Mouse (Mus musculus): ENCODE data around the gene Tmco4. TPM values are rescaled to one million over a fixed set of nuclear protein-coding genes. Genes with fewer than 3 reads are reported as not detected.

Gene Tmco4
- polyA plus RNA-seq (2016; fragmentation: Nextera tagmentation; extraction: Ambion mirVana), result 1.2 and 1.5 TPM in 2 replicates

GRCm38 (mm10) chr4:138972827-138973718 is at the start of gene Tmco4:
Gene Tmco4 (plus strand): TSS chr4:138972888.
- H3K4me1 ChIP-seq, result peaks cover 18% of the 10 kb centered on the region
- peak; percentile 73 for ATAC-seq (ENCODE audit: low FRiP score, low read depth)
- H3K4me2 ChIP-seq (replicated peaks), result peak within 1 kb of the TSS; percentile 92
- no peaks in the 10 kb centered on the region for H3K9me3 ChIP-seq
- 2% methylated on average over 59 of the region's 60 CpGs for WGBS
- H3K27ac ChIP-seq (replicated peaks), result no peak within 1 kb of the TSS
- H3K27me3 ChIP-seq, result 0 out of 2 replicates have a peak, but pooled peaks cover 4% of the 10 kb centered on the region
- no peaks in the 10 kb centered on the region for H3K36me3 ChIP-seq
- H3K9ac ChIP-seq (replicated peaks), result peak within 1 kb of the TSS; percentile 77
- peak within 1 kb of the TSS; percentile 52 for H3K4me3 ChIP-seq

- no peak for ATAC-seq (ENCODE audit: low FRiP score, low read depth)
- Histone ChIP-seq H3K27ac (replicated peaks) (no peak overlapping the region), H3K36me3 (no peaks in the 10 kb centered on the region), H3K4me1 (peaks cover 7% of the 10 kb centered on the region; the same call in 1 of the 2 replicates), H3K27me3 (peaks cover 10% of the 10 kb centered on the region; the same call in 1 of the 2 replicates), H3K9me3 (no peaks in the 10 kb centered on the region), H3K4me3 (no peak overlapping the region), H3K4me2 (replicated peaks) (no peak overlapping the region), H3K9ac (replicated peaks) (no peak overlapping the region)
- 77% methylated on average over 2 of the region's 2 CpGs for WGBS
Measured at GRCm38 (mm10) chr4:138925561-138925960, 47.1 kb upstream of the Tmco4 start.

GRCm38 (mm10) chr4:138933862-138934261 is 38.8 kb upstream of the Tmco4 start:
- 79% methylated on average over 3 of the region's 3 CpGs for whole genome bisulfite sequencing

GRCm38 (mm10) chr4:138934456-138935145 is 38.1 kb upstream of the Tmco4 start:
- Histone ChIP-seq H3K27me3 (no peaks in the 10 kb centered on the region), H3K9ac (replicated peaks) (no peak overlapping the region), H3K4me3 (no peak overlapping the region), H3K9me3 (no peaks in the 10 kb centered on the region), H3K27ac (replicated peaks) (no peak overlapping the region), H3K36me3 (no peaks in the 10 kb centered on the region), H3K4me2 (replicated peaks) (no peak overlapping the region), H3K4me1 (no peaks in the 10 kb centered on the region)
- 91% methylated on average over 11 of the region's 11 CpGs for WGBS
- no peak for ATAC-seq (ENCODE audit: low FRiP score, low read depth)

More at GRCm38 (mm10) chr4:138933862-138934261, 38.8 kb upstream of the Tmco4 start:
- Histone ChIP-seq H3K4me2 (replicated peaks) (no peak overlapping the region), H3K27ac (replicated peaks) (no peak overlapping the region), H3K4me1 (no peaks in the 10 kb centered on the region), H3K4me3 (no peak overlapping the region), H3K9ac (replicated peaks) (no peak overlapping the region), H3K36me3 (no peaks in the 10 kb centered on the region), H3K9me3 (no peaks in the 10 kb centered on the region), H3K27me3 (no peaks in the 10 kb centered on the region)
- no peak for ATAC-seq (ENCODE audit: low FRiP score, low read depth)

GRCm38 (mm10) chr4:138938495-138939269 is 34.0 kb upstream of the Tmco4 start:
- Histone ChIP-seq H3K36me3 (no peaks in the 10 kb centered on the region), H3K9ac (replicated peaks) (no peak overlapping the region), H3K4me3 (no peak overlapping the region), H3K9me3 (no peaks in the 10 kb centered on the region), H3K27me3 (no peaks in the 10 kb centered on the region), H3K27ac (replicated peaks) (no peak overlapping the region), H3K4me2 (replicated peaks) (no peak overlapping the region), H3K4me1 (peaks cover 5% of the 10 kb centered on the region; the same call in 1 of the 2 replicates)
- no peak for ATAC-seq (ENCODE audit: low FRiP score, low read depth)
- 84% methylated on average over 10 of the region's 10 CpGs for WGBS

GRCm38 (mm10) chr4:138939481-138939880 is 33.2 kb upstream of the Tmco4 start:
- no peak for ATAC-seq (ENCODE audit: low FRiP score, low read depth)
- no peak overlapping the region for H3K27ac ChIP-seq (replicated peaks)
- peaks cover 5% of the 10 kb centered on the region; the same call in 1 of the 2 replicates for H3K4me1 ChIP-seq
- H3K4me3 ChIP-seq, result no peak overlapping the region
- WGBS, result 56% methylated on average over 4 of the region's 4 CpGs
- H3K9ac ChIP-seq (replicated peaks), result no peak overlapping the region
- H3K27me3 ChIP-seq, result no peaks in the 10 kb centered on the region
- no peaks in the 10 kb centered on the region for H3K9me3 ChIP-seq
- no peaks in the 10 kb centered on the region for H3K36me3 ChIP-seq
- H3K4me2 ChIP-seq (replicated peaks), result no peak overlapping the region

GRCm38 (mm10) chr4:138941401-138941800 is 31.3 kb upstream of the Tmco4 start:
- Histone ChIP-seq H3K27me3 (no peaks in the 10 kb centered on the region), H3K4me1 (peaks cover 5% of the 10 kb centered on the region; the same call in 1 of the 2 replicates), H3K4me2 (replicated peaks) (no peak overlapping the region), H3K9ac (replicated peaks) (no peak overlapping the region), H3K4me3 (no peak overlapping the region), H3K9me3 (no peaks in the 10 kb centered on the region), H3K36me3 (no peaks in the 10 kb centered on the region), H3K27ac (replicated peaks) (no peak overlapping the region)
- no peak for ATAC-seq (ENCODE audit: low FRiP score, low read depth)
- 44% methylated on average over 7 of the region's 7 CpGs for WGBS

GRCm38 (mm10) chr4:138941966-138942365 is 30.7 kb upstream of the Tmco4 start:
- ATAC-seq (ENCODE audit: low FRiP score, low read depth), result no peak

GRCm38 (mm10) chr4:138943730-138944129 is 29.0 kb upstream of the Tmco4 start:
- H3K4me3 ChIP-seq, result no peak overlapping the region
- H3K4me1 ChIP-seq, result peaks cover 5% of the 10 kb centered on the region; the same call in 1 of the 2 replicates
- WGBS, result 30% methylated on average over 15 of the region's 15 CpGs
- H3K27me3 ChIP-seq, result no peaks in the 10 kb centered on the region
- 0 out of 2 replicates have a peak overlapping the region, but pooled peaks have one; percentile 2 for H3K4me2 ChIP-seq (replicated peaks)
- ATAC-seq (ENCODE audit: low FRiP score, low read depth), result no peak
- no peak overlapping the region for H3K9ac ChIP-seq (replicated peaks)
- no peak overlapping the region for H3K27ac ChIP-seq (replicated peaks)
- no peaks in the 10 kb centered on the region for H3K36me3 ChIP-seq
- no peaks in the 10 kb centered on the region for H3K9me3 ChIP-seq

More at GRCm38 (mm10) chr4:138941966-138942365, 30.7 kb upstream of the Tmco4 start:
- Histone ChIP-seq H3K27me3 (no peaks in the 10 kb centered on the region), H3K27ac (replicated peaks) (no peak overlapping the region), H3K4me1 (peaks cover 5% of the 10 kb centered on the region; the same call in 1 of the 2 replicates), H3K4me3 (no peak overlapping the region), H3K4me2 (replicated peaks) (no peak overlapping the region), H3K9ac (replicated peaks) (no peak overlapping the region), H3K36me3 (no peaks in the 10 kb centered on the region), H3K9me3 (no peaks in the 10 kb centered on the region)
- 64% methylated on average over 6 of the region's 6 CpGs for WGBS

GRCm38 (mm10) chr4:138948257-138948656 is 24.4 kb upstream of the Tmco4 start:
- H3K4me2 ChIP-seq (replicated peaks), result no peak overlapping the region
- 90% methylated on average over 2 of the region's 2 CpGs for WGBS
- H3K4me3 ChIP-seq, result no peak overlapping the region
- no peaks in the 10 kb centered on the region for H3K9me3 ChIP-seq
- H3K27me3 ChIP-seq, result no peaks in the 10 kb centered on the region
- H3K27ac ChIP-seq (replicated peaks), result no peak overlapping the region
- H3K9ac ChIP-seq (replicated peaks), result no peak overlapping the region
- no peaks in the 10 kb centered on the region for H3K36me3 ChIP-seq
- ATAC-seq (ENCODE audit: low FRiP score, low read depth), result no peak
- no peaks in the 10 kb centered on the region for H3K4me1 ChIP-seq

GRCm38 (mm10) chr4:138958612-138959011 is 14.1 kb upstream of the Tmco4 start:
- Histone ChIP-seq H3K4me1 (no peaks in the 10 kb centered on the region), H3K4me3 (no peak overlapping the region), H3K4me2 (replicated peaks) (no peak overlapping the region), H3K36me3 (no peaks in the 10 kb centered on the region), H3K27me3 (no peaks in the 10 kb centered on the region), H3K9ac (replicated peaks) (no peak overlapping the region), H3K27ac (replicated peaks) (no peak overlapping the region), H3K9me3 (no peaks in the 10 kb centered on the region)
- no peak for ATAC-seq (ENCODE audit: low FRiP score, low read depth)
- WGBS, result 86% methylated on average over 9 of the region's 9 CpGs

Data from midbrain, embryonic 12.5 days (tissue).